Mouse (Mus musculus) forebrain, embryonic 11.5 days (tissue): ENCODE results near the gene Haus7. TPM values are rescaled to one million over a fixed set of nuclear protein-coding genes. Genes with fewer than 3 reads are reported as not detected.
A peak's percentile ranks its signal among the peaks of the same experiment; 100 is the strongest.

ENCODE experiments used
- ATAC-seq: fragments of 200-750 bp; cut with Nextera tagmentation; replicated peaks from 2 replicates; pipeline ENCODE4 v1.8.0; 2017; ENCODE audit warnings: moderate TSS enrichment; ENCODE audit not compliant: low FRiP score
- DNase-seq: peaks from one replicate; pipeline ENCODE4 v3.0.0-alpha.2; 2017; ENCODE audit warnings: low spot score
- H3K27ac ChIP-seq: fragments of 300-500 bp; sonication (generic); 2 replicates; pipeline ENCODE4 v1.5.1; 2014; ENCODE audit warnings: low read depth, low read length
- H3K27me3 ChIP-seq: fragments of 300-500 bp; sonication (generic); 2 replicates; pipeline ENCODE4 v1.6.1; 2014; ENCODE audit warnings: mild to moderate bottlenecking, low read length, mixed read lengths; ENCODE audit not compliant: control insufficient read depth, insufficient read depth
- H3K36me3 ChIP-seq: fragments of 300-500 bp; sonication (generic); 2 replicates; pipeline ENCODE4 v1.6.1; 2014; ENCODE audit warnings: mild to moderate bottlenecking, low read length, moderate library complexity, mixed read lengths; ENCODE audit not compliant: control insufficient read depth, insufficient read depth
- H3K4me1 ChIP-seq: fragments of 300-500 bp; sonication (generic); replicated peaks from 2 replicates; pipeline ENCODE4 v1.6.1; 2014; ENCODE audit warnings: low read length, mixed read lengths; ENCODE audit not compliant: control insufficient read depth, insufficient read depth
- H3K4me2 ChIP-seq: fragments of 300-500 bp; sonication (generic); 2 replicates; pipeline ENCODE4 v1.6.1; 2014; ENCODE audit warnings: low read depth, mild to moderate bottlenecking, low read length, moderate library complexity, mixed read lengths; ENCODE audit not compliant: severe bottlenecking
- H3K4me3 ChIP-seq: fragments of 300-500 bp; sonication (generic); 2 replicates; pipeline ENCODE4 v1.5.1; 2014; ENCODE audit warnings: low read depth, low read length
- H3K9ac ChIP-seq: fragments of 300-500 bp; sonication (generic); 2 replicates; pipeline ENCODE4 v1.6.1; 2014; ENCODE audit warnings: low read length
- H3K9me3 ChIP-seq: fragments of 300-500 bp; sonication (generic); 2 replicates; pipeline ENCODE4 v1.6.1; 2016; ENCODE audit warnings: low read length, mixed read lengths; ENCODE audit not compliant: control insufficient read depth
- WGBS: fragments of 180-500 bp; shearing (Covaris S2); extraction: QIAGEN DNeasy Blood & Tissue Kit; methylation state at CpG from one replicate; pipeline ENCODE4 v1.1.7; 2014; 5-methylcytosine and 5-hydroxymethylcytosine counted together
- polyA plus RNA-seq: library from polyadenylated mRNA; unstranded; fragments of >200 nt; fragmentation: Nextera tagmentation; extraction: Ambion mirVana; gene quantifications from 2 replicates; pipeline ENCODE4 v1.2.1, GENCODE M21; 2014

The Haus7 gene
- polyA plus RNA-seq, 1 experiment from 2014 or later: 74.8 TPM

DNA sequence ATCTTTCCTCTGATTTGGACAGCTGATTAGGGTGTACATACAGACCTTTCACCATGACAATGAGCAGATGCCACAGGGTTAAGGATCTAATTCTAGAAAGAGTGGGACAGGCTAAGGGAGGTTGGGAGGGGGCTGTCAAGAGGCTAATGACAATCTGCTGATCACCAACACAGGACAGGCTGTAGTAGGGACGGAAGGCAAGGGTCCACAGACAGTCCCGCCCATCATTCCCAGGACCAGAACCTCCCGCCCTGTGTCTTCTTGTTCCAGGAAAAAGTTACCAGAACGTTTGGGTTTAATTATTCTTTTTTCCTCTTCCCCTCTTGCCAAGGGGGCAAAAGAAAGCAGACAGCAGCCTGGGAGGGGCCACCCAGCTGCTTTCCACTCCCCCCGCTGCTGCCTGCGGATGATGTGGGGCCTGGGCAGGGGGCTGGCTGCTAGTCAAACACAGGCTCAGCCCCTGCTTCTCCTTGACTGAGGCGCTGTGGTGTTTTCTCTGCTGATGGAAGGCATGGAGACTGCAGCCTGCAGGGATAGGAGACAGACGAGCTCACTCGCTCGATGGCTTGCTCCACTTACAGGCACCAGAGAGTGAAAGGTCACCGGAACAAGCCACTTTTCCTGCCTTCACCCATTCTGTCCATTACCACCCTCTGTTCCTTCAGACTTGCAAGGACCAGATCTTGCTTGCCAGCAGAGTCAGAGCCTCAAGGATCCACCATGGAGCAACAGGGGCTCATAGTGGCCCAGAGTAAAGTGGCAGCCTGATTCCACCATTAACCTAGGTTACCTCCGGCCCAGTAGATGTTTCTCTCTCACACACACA lies 15.7 kb upstream of the Haus7 start:
- no peak overlapping the region for H3K27ac ChIP-seq

DNA sequence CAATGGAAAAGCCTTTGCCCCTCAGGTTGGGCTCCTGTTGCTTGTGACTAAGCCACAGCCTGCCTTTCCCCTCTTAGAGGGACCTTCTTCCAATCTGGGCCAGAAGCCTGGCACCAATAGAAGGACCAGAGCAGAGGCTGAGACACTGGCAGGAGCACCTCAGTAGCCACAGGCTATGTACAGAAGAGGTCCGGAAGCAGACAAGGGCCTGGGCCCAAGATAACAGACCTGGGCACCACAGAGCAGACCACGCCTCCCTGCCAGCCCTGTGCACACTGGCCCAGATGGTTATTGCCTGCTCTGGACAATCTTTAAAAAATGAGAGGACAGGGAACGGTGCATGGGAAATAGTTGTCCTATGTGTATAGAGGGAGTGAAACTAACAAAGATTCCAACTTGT lies 12.9 kb upstream of the Haus7 start:
- no peak for ATAC-seq
- no peak overlapping the region for H3K4me2 ChIP-seq
- H3K4me1 ChIP-seq: no peaks in the 10 kb centered on the region
- 93% methylated on average over 3 of the region's 3 CpGs for WGBS
- H3K9ac ChIP-seq: no peak overlapping the region
- no peaks in the 10 kb centered on the region for H3K36me3 ChIP-seq
- no peaks in the 10 kb centered on the region for H3K9me3 ChIP-seq
- no peak overlapping the region for H3K4me3 ChIP-seq
- H3K27me3 ChIP-seq: no peaks in the 10 kb centered on the region
- DNase-seq: no peak
- H3K27ac ChIP-seq: no peak overlapping the region

More for the DNA sequence above, 15.7 kb upstream of the Haus7 start:
- Histone ChIP-seq H3K27me3 (no peaks in the 10 kb centered on the region; the same call in 1 of the 2 replicates), H3K4me1 (no peaks in the 10 kb centered on the region), H3K4me3 (no peak overlapping the region), H3K9ac (no peak overlapping the region), H3K36me3 (no peaks in the 10 kb centered on the region), H3K4me2 (no peak overlapping the region), H3K9me3 (no peaks in the 10 kb centered on the region)
- WGBS: 67% methylated on average over 12 of the region's 12 CpGs
- ATAC-seq: no peak
- DNase-seq: no peak

DNA sequence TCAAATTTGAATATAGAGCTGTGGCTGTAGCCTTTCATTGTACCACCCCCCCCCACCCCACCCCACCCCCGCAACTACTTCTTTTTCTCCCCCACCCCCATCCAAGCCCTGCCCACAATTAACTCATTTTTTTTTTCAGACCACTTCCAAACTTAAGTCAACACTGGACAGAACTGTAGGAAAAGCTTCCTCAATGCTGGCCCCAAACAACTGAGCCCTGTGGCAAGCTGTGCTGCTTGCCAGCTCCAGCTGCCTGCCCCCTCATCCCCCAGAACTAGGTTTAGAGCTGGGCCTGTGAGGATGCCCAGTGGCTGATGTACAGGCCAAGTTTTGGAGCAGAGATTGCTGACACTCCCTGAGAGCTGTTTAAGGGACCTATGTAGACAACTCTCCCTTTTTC lies 9.9 kb upstream of the Haus7 start:
- WGBS: 67% methylated on average over 1 of the region's 1 CpGs
- no peak overlapping the region for H3K9ac ChIP-seq
- no peaks in the 10 kb centered on the region for H3K27me3 ChIP-seq
- H3K4me2 ChIP-seq: no peak overlapping the region
- H3K4me1 ChIP-seq: no peaks in the 10 kb centered on the region
- H3K36me3 ChIP-seq: no peaks in the 10 kb centered on the region
- no peaks in the 10 kb centered on the region for H3K9me3 ChIP-seq
- H3K27ac ChIP-seq: no peak overlapping the region
- no peak for ATAC-seq
- DNase-seq: no peak
- H3K4me3 ChIP-seq: no peak overlapping the region

DNA sequence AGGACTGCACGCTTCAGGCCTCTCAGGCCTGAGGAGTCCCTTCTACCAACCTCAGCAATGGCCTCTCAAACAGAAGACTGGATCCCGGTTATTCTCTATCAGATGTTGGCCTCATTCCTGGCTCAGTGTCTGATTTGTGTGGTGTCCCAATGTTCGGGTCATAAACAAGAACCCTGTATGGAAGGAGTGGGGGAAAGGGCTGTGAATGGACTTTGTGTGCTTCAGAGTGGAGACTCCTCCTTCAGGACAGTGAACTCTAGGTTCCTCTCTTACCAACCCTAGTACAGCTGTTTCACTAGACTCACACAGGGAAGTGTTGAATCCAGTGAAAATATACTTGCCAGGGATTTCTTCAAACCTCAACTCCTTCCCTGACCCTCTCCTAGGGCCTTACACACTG lies 9.5 kb upstream of the Haus7 start:
- no peak overlapping the region for H3K4me3 ChIP-seq
- no peak overlapping the region for H3K4me2 ChIP-seq
- ATAC-seq (no peak), DNase-seq (no peak)
- H3K4me1 ChIP-seq: no peaks in the 10 kb centered on the region
- H3K27ac ChIP-seq: no peak overlapping the region
- no peaks in the 10 kb centered on the region for H3K36me3 ChIP-seq
- H3K9ac ChIP-seq: no peak overlapping the region
- WGBS: 72% methylated on average over 3 of the region's 3 CpGs
- H3K9me3 ChIP-seq: no peaks in the 10 kb centered on the region
- H3K27me3 ChIP-seq: no peaks in the 10 kb centered on the region

DNA sequence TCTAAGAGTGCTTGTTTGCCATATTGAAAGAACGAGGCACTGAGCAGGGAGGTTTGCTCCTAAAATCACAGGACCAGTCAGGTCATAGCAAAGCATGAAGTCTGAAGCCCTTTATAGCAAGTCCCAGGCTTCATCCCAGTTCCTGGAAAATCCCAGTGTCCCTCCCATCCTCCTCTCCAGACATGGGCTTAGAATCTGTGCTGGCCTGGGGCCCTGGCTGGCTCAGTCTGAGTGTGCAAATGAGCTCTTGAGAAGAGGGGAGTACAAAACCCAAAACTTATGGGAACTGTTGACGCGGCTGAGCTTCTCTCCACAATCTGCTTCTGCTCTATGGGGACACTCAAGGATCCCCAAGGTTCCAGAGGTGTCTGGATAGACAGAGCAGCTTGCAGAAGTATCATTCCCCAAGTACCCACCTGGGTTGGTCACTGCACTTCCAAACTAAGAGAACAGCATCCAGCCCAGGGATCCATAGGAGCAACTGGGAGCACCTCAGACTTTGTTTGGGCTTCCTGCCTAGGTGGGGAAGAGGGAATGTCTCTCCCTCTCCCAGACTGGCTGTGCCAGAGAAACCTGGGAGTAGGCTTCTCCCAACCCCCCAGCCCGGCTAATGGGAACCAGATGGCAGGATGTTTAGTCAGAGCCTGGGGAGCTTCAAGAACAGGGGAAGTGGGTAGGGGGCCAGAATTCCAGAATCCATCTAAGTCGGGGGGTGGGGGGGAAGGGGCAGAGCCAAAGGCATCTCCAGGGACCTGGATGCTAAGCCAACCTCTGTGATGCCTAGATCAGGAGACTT lies 8.8 kb upstream of the Haus7 start:
- H3K4me2 ChIP-seq: no peak overlapping the region
- ATAC-seq (no peak), DNase-seq (peak; percentile 53)
- H3K27ac ChIP-seq: no peak overlapping the region
- H3K9me3 ChIP-seq: no peaks in the 10 kb centered on the region
- no peaks in the 10 kb centered on the region for H3K36me3 ChIP-seq
- no peaks in the 10 kb centered on the region for H3K4me1 ChIP-seq
- no peak overlapping the region for H3K4me3 ChIP-seq
- WGBS: 77% methylated on average over 5 of the region's 5 CpGs
- no peaks in the 10 kb centered on the region for H3K27me3 ChIP-seq
- H3K9ac ChIP-seq: no peak overlapping the region

DNA sequence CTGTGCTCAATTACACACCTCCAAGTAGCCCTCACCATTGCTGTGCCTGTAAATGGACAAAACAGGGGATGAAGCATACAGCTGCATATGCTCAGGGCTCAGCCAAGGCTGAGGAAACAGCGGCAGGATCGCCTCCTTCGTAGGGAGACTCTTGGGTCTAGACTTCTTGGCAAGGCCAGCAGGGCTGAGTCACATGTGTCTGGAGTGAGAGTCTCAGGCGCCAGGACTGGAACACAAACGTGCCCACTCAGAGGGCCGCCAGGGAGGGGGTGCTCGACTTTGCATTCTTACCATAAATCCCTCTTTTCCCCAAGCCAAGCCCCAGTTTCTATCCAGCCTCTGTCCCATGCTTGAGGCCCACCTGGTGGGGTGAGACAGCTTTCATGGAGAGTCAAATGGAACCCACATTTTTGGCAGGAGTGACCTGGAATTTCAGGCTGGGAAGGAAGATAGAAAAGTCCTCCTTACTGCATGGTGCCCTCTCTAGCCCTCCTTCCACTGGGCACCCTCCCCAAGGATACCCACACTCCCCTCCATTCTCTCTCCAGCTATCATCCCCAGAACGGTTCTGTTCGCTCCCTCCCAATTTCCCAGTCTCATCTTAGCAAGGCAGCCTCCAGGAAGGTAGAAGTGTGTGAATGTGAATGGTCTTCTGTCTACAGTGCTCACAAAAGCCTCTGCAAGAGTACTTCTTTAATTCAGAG lies 6.8 kb upstream of the Haus7 start:
- H3K4me1 ChIP-seq: no peaks in the 10 kb centered on the region
- 87% methylated on average over 9 of the region's 9 CpGs for WGBS
- H3K9ac ChIP-seq: no peak overlapping the region
- H3K9me3 ChIP-seq: no peaks in the 10 kb centered on the region
- H3K27me3 ChIP-seq: no peaks in the 10 kb centered on the region
- H3K27ac ChIP-seq: no peak overlapping the region
- no peak for ATAC-seq
- H3K4me3 ChIP-seq: no peak overlapping the region
- no peak overlapping the region for H3K4me2 ChIP-seq
- peak; percentile 6 for DNase-seq
- no peaks in the 10 kb centered on the region for H3K36me3 ChIP-seq

DNA sequence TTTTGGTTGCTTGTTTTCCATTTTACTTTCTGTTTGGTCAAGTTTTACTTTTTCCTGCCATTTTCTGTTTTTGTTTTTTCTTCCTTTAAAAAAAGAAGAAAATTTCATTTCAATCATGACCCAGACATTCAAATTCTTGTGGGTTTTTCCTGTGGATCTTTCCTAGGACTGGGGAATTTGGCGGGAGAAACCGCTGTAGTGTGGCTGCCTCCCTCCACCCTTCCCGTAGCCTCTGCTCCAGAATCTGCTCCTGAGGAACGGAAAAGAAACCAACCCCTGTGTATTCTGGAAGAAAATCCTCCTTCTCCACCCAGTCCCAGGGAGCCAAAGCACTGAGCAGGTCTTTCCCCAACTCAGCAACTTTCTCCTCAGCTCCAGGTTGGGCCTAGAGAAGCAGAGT lies 1.9 kb upstream of the Haus7 start:
- DNase-seq (no peak), ATAC-seq (no peak)
- WGBS: 77% methylated on average over 4 of the region's 4 CpGs
- Histone ChIP-seq H3K9ac (no peak overlapping the region), H3K9me3 (no peaks in the 10 kb centered on the region), H3K27me3 (no peaks in the 10 kb centered on the region), H3K36me3 (no peaks in the 10 kb centered on the region), H3K4me2 (no peak overlapping the region), H3K4me1 (no peaks in the 10 kb centered on the region), H3K27ac (no peak overlapping the region), H3K4me3 (no peak overlapping the region)

DNA sequence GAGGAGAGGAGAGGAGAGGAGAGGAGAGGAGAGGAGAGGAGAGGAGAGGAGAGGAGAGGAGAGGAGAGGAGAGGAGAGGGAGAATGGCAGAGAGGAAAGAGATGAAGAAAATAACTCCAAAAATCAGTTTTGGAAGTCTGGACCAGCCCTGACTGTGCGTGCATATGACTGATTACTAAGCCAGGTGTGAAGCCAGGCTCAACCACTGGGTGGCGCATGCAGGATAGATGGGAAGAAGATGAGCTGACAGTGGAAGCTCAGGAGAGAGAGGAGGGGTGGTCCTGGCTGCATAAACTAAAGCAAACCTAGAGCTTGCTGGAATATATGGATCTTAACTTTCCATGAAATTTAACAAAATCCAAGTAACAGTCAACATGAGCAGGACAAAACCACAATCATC lies 6.9 kb downstream of the Haus7 start:
- peak; percentile 63 for DNase-seq
- Histone ChIP-seq H3K9ac (no peak overlapping the region), H3K4me2 (no peak overlapping the region), H3K4me1 (no peaks in the 10 kb centered on the region), H3K4me3 (no peak overlapping the region), H3K27me3 (no peaks in the 10 kb centered on the region), H3K27ac (no peak overlapping the region), H3K36me3 (no peaks in the 10 kb centered on the region), H3K9me3 (no peaks in the 10 kb centered on the region)
- ATAC-seq: no peak
- WGBS: 27% methylated on average over 2 of the region's 2 CpGs
